Mouse (Mus musculus) lung, postnatal 4 days (tissue): ENCODE measurements around the gene Rpl14.
A peak's percentile ranks its signal among the peaks of the same experiment; 100 is the strongest.

Experiments used
- DNase-seq, 2 experiments: peaks; one replicate each; pipeline ENCODE4 v3.0.0; 2021

Gene Rpl14

GRCm38 (mm10) chr9:120575748-120576661 lies 4.8 kb downstream of the Rpl14 start:
- no peak for DNase-seq

DNA sequence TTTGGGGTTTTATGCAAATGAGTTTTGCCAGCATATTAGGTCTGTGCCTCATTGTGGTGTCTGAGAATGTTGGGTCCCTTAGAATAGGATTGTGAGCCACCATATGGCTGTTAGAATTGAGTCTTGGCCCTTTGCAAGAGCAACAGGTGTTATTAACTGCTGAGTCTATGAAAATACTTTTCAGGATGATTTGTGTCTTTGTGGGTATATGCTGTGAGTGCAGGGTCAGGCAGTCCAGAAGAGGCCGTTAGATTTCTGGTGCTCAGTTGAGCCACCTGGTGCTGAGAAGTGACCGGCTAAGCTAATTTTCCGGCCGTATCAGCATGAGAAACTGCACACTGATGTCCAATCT lies 5.4 kb downstream of the Rpl14 start:
- DNase-seq: no peak

DNA sequence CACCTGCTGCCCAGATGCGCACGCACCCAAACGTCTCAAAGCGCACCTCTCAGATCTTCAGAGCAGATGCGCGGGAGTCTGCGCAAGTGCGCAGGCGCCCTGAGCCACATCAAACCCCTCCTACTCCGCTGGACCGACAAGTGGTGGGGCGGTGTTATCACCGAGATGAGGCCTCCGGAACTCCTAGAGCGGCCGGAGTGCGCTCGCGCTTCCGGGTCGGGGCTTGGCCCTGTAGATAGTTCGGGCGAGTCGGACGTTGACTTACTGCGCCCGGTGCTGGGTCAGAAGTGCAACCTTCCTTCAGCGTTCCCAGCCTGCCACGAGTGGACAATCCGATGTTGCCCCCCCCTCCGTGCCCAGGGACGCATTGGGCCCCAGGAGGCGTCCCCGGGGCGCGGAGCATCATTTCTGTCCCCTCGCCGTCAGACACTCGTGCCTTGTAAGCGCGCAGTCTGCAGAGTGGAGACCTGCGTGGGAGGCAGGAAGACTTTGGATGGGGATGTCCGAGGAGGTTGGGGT lies 5.9 kb downstream of the Rpl14 start:
- peak; percentile 89 to 94 for DNase-seq

GRCm38 (mm10) chr9:120577706-120578405 lies 6.6 kb downstream of the Rpl14 start:
- no peak for DNase-seq

DNA sequence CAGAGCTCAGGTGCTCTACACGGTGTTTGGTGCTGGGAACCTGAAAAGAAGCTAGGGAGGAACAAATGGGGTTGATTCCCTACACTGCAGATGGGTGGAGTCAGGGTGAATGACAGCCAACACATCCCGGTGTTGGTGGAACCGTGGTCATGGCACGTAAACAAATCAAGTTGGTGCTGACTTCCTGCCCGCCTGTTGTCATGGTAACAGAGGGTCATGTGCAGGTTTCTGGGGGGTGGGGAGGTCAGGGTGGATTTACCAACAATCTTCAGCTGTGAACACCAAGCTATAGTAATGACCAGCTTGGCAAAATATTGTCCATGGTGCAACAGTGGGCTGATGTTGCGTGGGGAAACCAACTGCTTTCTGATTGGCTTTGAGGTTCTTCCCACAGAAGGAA lies 7.5 kb downstream of the Rpl14 start:
- DNase-seq: peak in 1 of 2 experiments; percentile 31

GRCm38 (mm10) chr9:120579808-120580207 lies 8.6 kb downstream of the Rpl14 start:
- DNase-seq: no peak

- peak; percentile 61 to 67 for DNase-seq
Measured at GRCm38 (mm10) chr9:120581941-120582618, 10.8 kb downstream of the Rpl14 start.

- peak; percentile 83 to 91 for DNase-seq
Measured at GRCm38 (mm10) chr9:120582619-120583308, 11.5 kb downstream of the Rpl14 start.

- DNase-seq: no peak
Measured at GRCm38 (mm10) chr9:120583314-120583713, 12.1 kb downstream of the Rpl14 start.

- peak in 1 of 2 experiments; percentile 77 for DNase-seq
Measured at GRCm38 (mm10) chr9:120586546-120586945, 15.3 kb downstream of the Rpl14 start.

DNA sequence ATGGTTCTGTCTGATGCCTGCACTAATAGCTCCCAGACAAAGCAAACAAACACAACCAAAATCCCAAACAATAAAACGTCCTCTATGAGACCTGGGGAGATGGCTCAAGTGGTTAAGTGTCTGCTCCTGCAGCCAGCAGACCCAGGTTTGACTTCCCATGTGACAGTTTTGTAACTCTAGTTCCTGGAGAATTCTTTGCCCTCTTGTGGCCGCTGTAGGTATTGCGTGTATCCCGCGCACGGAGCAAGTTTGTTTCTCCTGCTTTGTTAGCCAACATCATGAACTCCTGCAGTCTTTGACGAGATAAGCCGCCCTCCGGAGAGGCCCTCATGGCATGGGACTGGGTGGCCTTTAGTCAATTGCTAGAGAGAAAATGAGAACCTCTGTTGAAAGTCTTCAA lies 20.2 kb downstream of the Rpl14 start:
- peak; percentile 57 to 79 for DNase-seq

DNA sequence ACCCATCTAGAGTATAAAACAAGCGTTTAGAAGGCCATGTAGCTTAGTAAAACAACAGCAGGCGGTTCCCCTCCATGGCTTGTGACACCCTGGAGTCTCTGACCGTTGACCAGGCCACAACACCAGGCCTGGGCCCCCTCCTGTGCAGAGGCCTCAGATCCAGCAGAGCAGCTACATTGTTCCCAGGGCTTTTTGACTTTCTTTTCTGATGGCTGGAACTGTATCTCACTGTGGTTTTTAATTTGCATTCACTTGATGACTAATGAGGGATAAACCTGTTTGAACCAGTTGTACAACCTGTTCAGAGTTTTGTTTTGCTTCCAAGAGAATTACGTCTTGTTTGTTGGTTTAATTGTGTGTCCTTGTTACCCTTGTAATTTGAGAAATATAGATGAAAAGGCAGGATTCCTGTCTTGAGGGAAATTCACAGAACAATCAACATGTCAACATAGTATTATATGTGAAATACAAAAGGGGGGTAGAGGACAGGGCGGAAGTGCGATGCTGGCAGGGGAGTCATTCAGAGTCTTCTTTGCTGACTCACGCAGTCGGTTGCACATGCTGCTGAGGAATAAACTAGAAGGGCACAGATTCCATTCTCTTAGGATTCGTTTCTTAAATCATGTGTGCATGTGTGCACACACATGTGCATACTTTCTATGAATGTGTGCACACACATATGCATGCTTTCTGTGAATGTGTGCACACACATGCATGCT lies 22.3 kb downstream of the Rpl14 start:
- no peak for DNase-seq

- no peak for DNase-seq
Measured at GRCm38 (mm10) chr9:120594839-120595238, 23.6 kb downstream of the Rpl14 start.

GRCm38 (mm10) chr9:120595306-120595705 lies 24.1 kb downstream of the Rpl14 start:
- no peak for DNase-seq

- DNase-seq: peak; percentile 83 to 85
Measured at GRCm38 (mm10) chr9:120601488-120602171, 30.4 kb downstream of the Rpl14 start.

DNA sequence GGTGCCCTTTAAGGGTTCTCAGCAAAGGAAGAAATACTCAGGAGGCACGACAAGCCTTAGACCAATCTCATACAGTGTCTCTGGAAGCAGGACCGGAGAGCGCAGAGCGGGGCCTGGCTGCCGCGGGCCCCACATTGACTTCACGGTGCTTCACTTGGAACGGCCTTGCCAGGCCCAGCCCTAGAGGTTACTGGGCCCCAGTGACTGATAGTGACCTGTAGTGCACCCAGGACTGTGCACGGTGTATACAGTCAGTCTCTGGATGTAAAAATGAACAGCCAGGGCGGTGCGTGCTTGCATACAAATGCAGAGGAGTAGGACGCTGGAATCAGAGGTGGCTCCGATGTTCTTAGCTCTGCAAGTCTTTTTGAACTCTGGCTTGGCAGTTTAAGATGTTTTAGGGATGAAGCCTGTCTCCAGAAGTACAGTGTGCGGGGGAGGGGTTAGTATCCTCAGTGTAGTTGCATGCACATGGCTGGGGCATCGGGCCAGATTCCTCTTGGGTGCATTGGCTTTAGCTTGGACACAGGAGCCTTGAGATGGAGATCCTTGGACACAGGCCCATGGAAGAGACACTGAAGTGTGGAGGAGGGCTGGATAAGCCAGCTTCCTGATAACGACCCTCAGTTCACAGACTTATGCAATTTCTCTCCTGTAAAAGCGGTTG lies 31.1 kb downstream of the Rpl14 start:
- DNase-seq: peak in 1 of 2 experiments; percentile 37

DNA sequence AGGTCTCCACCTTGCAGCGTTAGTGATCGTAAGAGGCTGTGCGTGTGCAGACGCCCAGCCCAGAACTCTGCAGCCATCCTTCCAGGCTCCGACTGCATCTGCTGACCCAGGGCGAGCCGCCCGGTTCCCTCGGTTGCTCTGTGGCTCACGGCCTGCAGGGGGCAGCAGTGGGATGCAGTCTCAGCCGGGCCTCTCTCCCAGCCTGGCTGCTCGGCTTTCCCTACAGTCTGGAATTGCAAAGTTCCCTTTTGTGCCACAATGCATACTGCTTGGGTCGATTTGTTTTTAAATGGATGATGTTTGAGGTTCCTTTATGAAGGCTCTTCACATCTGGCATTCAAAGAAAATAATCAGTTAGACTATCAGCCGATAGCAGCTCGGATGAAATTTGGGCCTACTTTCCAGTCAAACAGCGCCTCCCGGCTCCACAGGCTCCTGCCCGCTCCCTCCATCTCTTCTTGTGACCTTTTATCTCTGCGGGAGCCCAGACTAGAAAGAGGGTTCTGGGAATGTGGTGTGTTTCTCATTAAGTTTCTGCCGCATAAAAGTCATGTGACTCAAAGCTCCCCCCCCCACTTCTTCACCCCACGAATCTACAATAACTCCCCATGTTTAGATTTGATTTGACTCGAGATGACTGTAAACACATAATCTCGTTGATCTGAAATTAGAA lies 31.7 kb downstream of the Rpl14 start:
- peak; percentile 87 to 92 for DNase-seq

DNA sequence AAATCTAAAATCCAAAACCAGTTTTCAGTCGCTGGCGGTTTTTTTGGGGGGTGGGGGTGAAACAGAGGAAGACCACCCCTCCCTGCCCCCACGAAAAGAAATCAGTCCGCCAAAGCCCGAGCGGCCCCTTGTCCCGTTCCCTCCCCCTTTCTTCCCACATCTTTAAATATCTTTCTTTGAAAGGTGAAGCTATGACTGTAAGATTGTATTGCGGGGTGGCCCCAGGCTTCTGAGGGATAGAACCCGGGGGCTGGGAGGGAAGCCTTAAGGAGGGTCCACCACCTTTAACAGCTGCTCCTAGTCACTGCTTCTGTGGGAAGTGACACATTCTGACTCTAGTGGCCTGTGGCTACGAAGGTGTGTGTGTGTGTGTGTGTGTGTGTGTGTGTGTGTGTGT lies 32.3 kb downstream of the Rpl14 start:
- no peak for DNase-seq

- no peak for DNase-seq
Measured at GRCm38 (mm10) chr9:120603956-120604355, 32.7 kb downstream of the Rpl14 start.

DNA sequence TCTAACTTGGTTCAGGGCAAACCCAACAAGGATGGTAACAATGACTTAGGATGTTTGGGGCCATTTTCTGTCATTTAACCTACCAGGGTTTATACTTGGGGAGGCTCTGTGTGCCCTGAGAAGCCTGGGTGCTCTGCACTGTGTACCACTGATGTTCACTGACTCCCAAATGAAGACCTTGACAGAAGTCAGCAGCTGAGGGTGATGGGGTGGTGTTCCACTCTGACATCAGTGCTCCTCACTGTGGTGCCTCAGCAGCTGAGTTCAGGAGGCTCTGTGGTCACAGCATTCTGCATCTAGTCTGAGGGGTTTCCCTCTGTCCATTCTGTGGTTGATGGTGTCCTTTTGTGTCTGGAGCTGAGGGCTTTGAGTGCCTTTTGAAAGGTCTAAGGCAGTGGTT lies 39.8 kb downstream of the Rpl14 start:
- DNase-seq: no peak
